Mouse (Mus musculus): Measurements from ENCODE around the gene Casz1. TPM values are rescaled to one million over a fixed set of nuclear protein-coding genes. Genes with fewer than 3 reads are reported as not detected.

The Casz1 gene
- polyA plus RNA-seq, 2 experiments: 0.32 to 0.39 TPM

DNA sequence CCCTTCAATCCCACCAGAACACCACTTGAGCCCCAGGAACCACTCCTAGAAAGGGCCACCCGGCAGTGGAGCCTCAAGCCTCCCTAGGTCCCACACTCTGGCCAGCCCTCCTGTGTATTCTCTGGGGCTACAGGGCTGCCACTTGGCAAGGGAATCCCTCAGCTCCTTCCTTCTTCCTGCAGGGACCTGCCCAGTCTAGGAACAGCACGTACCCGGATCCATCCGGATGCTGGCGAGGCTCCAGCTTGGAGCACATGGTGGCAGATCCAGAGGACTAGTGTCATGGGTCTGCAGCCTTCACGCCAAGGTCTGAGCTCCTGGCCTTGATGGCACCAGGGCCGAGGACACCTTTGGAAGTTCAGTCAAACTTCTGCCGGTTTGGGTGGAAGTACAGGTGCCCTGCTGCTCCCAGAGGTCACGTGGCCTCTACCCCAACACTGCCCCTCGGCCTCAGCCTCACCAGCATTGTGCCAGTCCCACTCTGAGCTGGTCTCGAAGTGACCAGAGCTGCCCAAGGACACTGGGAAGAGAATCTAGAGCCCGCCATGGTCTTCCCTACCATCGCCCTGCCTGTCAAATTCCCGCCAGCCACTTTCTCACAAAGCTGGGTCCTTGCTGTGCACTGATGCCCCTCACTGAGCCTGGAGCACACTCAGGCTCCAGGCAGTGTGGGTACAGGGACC is 151.0 kb downstream of the Casz1 start:
- Histone ChIP-seq H3K4me3 (ENCODE audit: insufficient read depth in 1 of 2, low read depth in 2 of 2, low read length in 2 of 2) (no peak overlapping the region), H3K9me3 (ENCODE audit: control insufficient read depth, low read length) (no peaks in the 10 kb centered on the region), H3K36me3 (replicated peaks; ENCODE audit: control insufficient read depth, insufficient read depth, low read depth) (no peaks in the 10 kb centered on the region), H3K4me1 (replicated peaks; ENCODE audit: control insufficient read depth in 2 of 2, insufficient read depth in 2 of 2, low read length in 1 of 2) (no peaks in the 10 kb centered on the region), H3K27ac (no peak overlapping the region), H3K27me3 (ENCODE audit: control insufficient read depth, insufficient read depth, low read length) (peaks cover 33% of the 10 kb centered on the region), H3K4me2 (ENCODE audit: low read depth) (no peak overlapping the region), H3K9ac (replicated peaks) (no peak overlapping the region)
- no peak for DNase-seq (ENCODE audit: low read depth in 3 of 3, low spot score in 3 of 3)
- no peak for ATAC-seq (ENCODE audit: insufficient read depth)
- TF ChIP-seq EP300 (IDR thresholded peaks at IDR 0.05; ENCODE audit: low read depth): no peak
- TF ChIP-seq CTCF (IDR thresholded peaks at IDR 0.05; ENCODE audit: low read depth): no peak
- 68% methylated on average over 14 of the region's 14 CpGs for WGBS (ENCODE audit: insufficient replicate concordance)

DNA sequence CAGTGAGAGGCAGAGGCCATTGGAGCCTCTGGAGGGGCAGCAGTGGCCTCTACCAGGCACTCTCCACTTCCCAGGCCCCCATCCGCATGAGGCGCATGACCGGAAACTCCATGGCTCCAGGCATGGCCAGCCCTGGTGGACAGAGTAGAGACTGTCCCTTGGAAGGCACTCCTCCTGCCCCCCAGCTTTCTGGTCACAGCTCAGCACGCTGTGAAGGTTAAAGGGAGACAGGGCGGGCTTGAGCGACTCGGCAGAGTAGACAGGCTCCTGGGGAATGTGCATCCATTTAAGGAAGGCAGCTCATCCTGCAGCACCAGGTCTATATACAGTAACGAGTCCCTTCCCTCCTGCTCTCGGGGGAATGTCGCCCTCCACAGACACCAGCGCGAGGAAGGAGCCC is 155.8 kb downstream of the Casz1 start:
- Histone ChIP-seq H3K36me3 (replicated peaks; ENCODE audit: control insufficient read depth, insufficient read depth, low read depth) (no peaks in the 10 kb centered on the region), H3K4me1 (replicated peaks; ENCODE audit: control insufficient read depth in 2 of 2, insufficient read depth in 2 of 2, low read length in 1 of 2) (no peaks in the 10 kb centered on the region), H3K4me2 (ENCODE audit: low read depth) (no peak overlapping the region), H3K4me3 (ENCODE audit: insufficient read depth in 1 of 2, low read depth in 2 of 2, low read length in 2 of 2) (no peak overlapping the region), H3K27ac (no peak overlapping the region), H3K9me3 (ENCODE audit: control insufficient read depth, low read length) (no peaks in the 10 kb centered on the region), H3K9ac (replicated peaks) (no peak overlapping the region), H3K27me3 (ENCODE audit: control insufficient read depth, insufficient read depth, low read length) (no peaks in the 10 kb centered on the region)
- no peak for DNase-seq (ENCODE audit: low read depth in 3 of 3, low spot score in 3 of 3)
- TF ChIP-seq EP300 (IDR thresholded peaks at IDR 0.05; ENCODE audit: low read depth) (no peak), CTCF (IDR thresholded peaks at IDR 0.05; ENCODE audit: low read depth) (no peak)
- ATAC-seq (ENCODE audit: insufficient read depth): no peak
- WGBS (ENCODE audit: insufficient replicate concordance): 75% methylated on average over 12 of the region's 12 CpGs

DNA sequence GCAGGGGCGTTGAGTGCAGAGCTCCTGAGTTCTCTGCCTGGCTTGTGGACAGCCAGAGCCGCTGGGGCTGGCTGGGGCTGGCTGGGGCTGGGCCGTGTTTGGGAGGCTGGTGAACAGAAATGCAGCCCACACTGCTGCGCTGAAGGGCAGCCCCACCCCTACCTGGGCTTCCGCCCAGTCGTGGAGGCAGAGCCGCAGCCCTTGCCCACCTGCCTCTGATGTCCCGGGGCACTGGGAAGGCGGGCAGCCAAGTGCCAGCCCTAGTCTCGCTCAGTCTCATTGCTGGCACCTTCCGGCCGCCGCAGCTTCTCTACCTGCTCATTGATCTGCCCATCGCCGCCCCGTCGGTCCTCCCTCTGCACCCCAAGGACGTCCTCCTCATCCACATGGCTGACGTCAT is 156.9 kb downstream of the Casz1 start:
- no peak for TF ChIP-seq EP300 (IDR thresholded peaks at IDR 0.05; ENCODE audit: low read depth)
- TF ChIP-seq CTCF (IDR thresholded peaks at IDR 0.05; ENCODE audit: low read depth): no peak
- H3K27me3 ChIP-seq (ENCODE audit: control insufficient read depth, insufficient read depth, low read length): no peaks in the 10 kb centered on the region
- H3K36me3 ChIP-seq (replicated peaks; ENCODE audit: control insufficient read depth, insufficient read depth, low read depth): no peaks in the 10 kb centered on the region
- ATAC-seq (ENCODE audit: insufficient read depth) (no peak), DNase-seq (ENCODE audit: low read depth in 3 of 3, low spot score in 3 of 3) (no peak)
- no peaks in the 10 kb centered on the region for H3K9me3 ChIP-seq (ENCODE audit: control insufficient read depth, low read length)
- H3K9ac ChIP-seq (replicated peaks): no peak overlapping the region
- no peak overlapping the region for H3K4me3 ChIP-seq (ENCODE audit: insufficient read depth in 1 of 2, low read depth in 2 of 2, low read length in 2 of 2)
- 79% methylated on average over 19 of the region's 19 CpGs for WGBS (ENCODE audit: insufficient replicate concordance)
- H3K4me2 ChIP-seq (ENCODE audit: low read depth): no peak overlapping the region
- H3K27ac ChIP-seq: no peak overlapping the region
- H3K4me1 ChIP-seq (replicated peaks; ENCODE audit: control insufficient read depth in 2 of 2, insufficient read depth in 2 of 2, low read length in 1 of 2): no peaks in the 10 kb centered on the region

DNA sequence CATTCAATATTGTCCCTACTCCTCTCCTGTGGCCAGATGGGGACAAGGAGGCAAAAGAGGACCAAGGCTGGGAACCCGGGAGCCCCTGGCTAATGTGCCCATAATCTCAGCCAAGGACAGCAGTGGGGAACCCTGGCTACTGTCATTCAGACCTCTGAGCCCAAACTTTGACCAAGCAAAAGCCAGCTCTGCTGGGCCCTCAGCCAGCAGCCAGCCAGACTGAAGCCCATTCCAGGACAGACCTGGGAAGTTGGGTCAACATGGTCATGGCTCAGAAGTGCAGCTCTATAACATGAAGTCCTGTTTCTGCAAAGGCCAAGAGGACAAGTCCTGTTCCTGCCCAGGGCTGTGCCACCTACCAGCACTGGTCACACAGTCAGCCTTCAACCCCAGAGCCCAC is 157.9 kb downstream of the Casz1 start:
- 57% methylated on average over 1 of the region's 1 CpGs for WGBS (ENCODE audit: insufficient replicate concordance)
- no peaks in the 10 kb centered on the region for H3K9me3 ChIP-seq (ENCODE audit: control insufficient read depth, low read length)
- H3K4me2 ChIP-seq (ENCODE audit: low read depth): no peak overlapping the region
- no peak overlapping the region for H3K9ac ChIP-seq (replicated peaks)
- DNase-seq (ENCODE audit: low read depth in 3 of 3, low spot score in 3 of 3) (no peak), ATAC-seq (ENCODE audit: insufficient read depth) (no peak)
- no peaks in the 10 kb centered on the region for H3K4me1 ChIP-seq (replicated peaks; ENCODE audit: control insufficient read depth in 2 of 2, insufficient read depth in 2 of 2, low read length in 1 of 2)
- H3K4me3 ChIP-seq (ENCODE audit: insufficient read depth in 1 of 2, low read depth in 2 of 2, low read length in 2 of 2): no peak overlapping the region
- H3K27ac ChIP-seq: no peak overlapping the region
- H3K27me3 ChIP-seq (ENCODE audit: control insufficient read depth, insufficient read depth, low read length): no peaks in the 10 kb centered on the region
- TF ChIP-seq CTCF (IDR thresholded peaks at IDR 0.05; ENCODE audit: low read depth): no peak
- no peak for TF ChIP-seq EP300 (IDR thresholded peaks at IDR 0.05; ENCODE audit: low read depth)
- no peaks in the 10 kb centered on the region for H3K36me3 ChIP-seq (replicated peaks; ENCODE audit: control insufficient read depth, insufficient read depth, low read depth)

GRCm38 (mm10) chr4:148964541-148965310 is 160.5 kb downstream of the Casz1 start:
- WGBS (ENCODE audit: insufficient replicate concordance): 79% methylated on average over 10 of the region's 10 CpGs
- no peaks in the 10 kb centered on the region for H3K36me3 ChIP-seq (replicated peaks; ENCODE audit: control insufficient read depth, insufficient read depth, low read depth)
- no peak for TF ChIP-seq CTCF (IDR thresholded peaks at IDR 0.05; ENCODE audit: low read depth)
- TF ChIP-seq EP300 (IDR thresholded peaks at IDR 0.05; ENCODE audit: low read depth): no peak
- H3K4me1 ChIP-seq (replicated peaks; ENCODE audit: control insufficient read depth in 2 of 2, insufficient read depth in 2 of 2, low read length in 1 of 2): no peaks in the 10 kb centered on the region
- no peak for DNase-seq (ENCODE audit: low read depth in 3 of 3, low spot score in 3 of 3)
- no peaks in the 10 kb centered on the region for H3K27me3 ChIP-seq (ENCODE audit: control insufficient read depth, insufficient read depth, low read length)
- H3K4me2 ChIP-seq (ENCODE audit: low read depth): no peak overlapping the region
- ATAC-seq (ENCODE audit: insufficient read depth): no peak
- H3K27ac ChIP-seq: no peak overlapping the region
- no peak overlapping the region for H3K9ac ChIP-seq (replicated peaks)
- H3K4me3 ChIP-seq (ENCODE audit: insufficient read depth in 1 of 2, low read depth in 2 of 2, low read length in 2 of 2): no peak overlapping the region
- no peaks in the 10 kb centered on the region for H3K9me3 ChIP-seq (ENCODE audit: control insufficient read depth, low read length)

Measured in liver, embryonic 14.5 days (tissue).